Mouse (Mus musculus) erythroblast, adult 5-6 weeks (primary cell): ENCODE measurements around the gene Plaur. TPM values are rescaled to one million over a fixed set of nuclear protein-coding genes. Genes with fewer than 3 reads are reported as not detected.
A peak's percentile ranks its signal among the peaks of the same experiment; 100 is the strongest.
"Not testable (repeated sequence)": the region's sequence is repeated elsewhere in the genome, so short reads cannot be mapped to it uniquely, and the experiment has no call there.

Experiments
- ATAC-seq: replicated peaks from 2 replicates; pipeline ENCODE4 v1.8.0; 2016; ENCODE audit warnings: moderate number of reproducible peaks, mild to moderate bottlenecking, moderate TSS enrichment, inconsistent platforms; ENCODE audit not compliant: poor library complexity, low FRiP score, severe bottlenecking
- total RNA-seq, 2 experiments: library from RNA; stranded (forward) in 1 of 2; stranded (reverse) in 1 of 2; fragments of 150-400 nt in 1 of 2; fragments of 200-764, 138-1000 nt in 1 of 2; gene quantifications; 2 replicates each; pipeline versions ENCODE4 v1.2.3 to v1.2.4; 2015 to 2017; ENCODE audit warnings: low replicate concordance in 2 of 2

Gene Plaur
- total RNA-seq, 2 experiments from 2014 or later: 28.4 to 34.9 TPM

DNA sequence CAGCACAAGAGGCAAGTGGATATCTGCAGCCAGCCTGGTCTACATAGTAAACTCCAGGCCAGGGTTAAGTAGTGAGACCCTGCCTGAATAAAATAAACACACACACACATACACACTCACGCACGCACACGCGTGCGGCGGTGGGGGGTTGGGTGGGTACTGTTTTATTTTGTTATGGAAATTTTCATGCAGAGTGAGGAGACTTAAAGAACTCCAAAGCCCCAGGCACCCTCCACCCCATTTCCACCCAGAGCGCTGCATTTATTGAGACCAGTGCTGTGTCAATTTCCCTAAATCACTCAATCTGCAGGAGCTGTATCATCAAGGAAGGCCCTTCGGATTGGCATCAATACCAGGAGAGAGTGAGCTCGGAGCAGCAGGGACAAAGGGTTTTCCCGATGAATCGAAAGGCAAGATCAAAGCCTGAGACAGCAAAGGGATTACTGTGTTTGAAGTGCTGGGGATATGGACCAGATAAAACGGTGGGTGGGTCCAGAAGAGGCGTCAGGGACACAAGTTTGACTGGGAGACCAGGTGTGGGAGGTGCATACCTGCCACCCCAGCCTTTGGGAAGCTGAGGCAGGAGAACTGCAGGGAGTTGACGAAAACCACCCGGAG is 43.3 kb downstream of the Plaur start:
- ATAC-seq: no peak

DNA sequence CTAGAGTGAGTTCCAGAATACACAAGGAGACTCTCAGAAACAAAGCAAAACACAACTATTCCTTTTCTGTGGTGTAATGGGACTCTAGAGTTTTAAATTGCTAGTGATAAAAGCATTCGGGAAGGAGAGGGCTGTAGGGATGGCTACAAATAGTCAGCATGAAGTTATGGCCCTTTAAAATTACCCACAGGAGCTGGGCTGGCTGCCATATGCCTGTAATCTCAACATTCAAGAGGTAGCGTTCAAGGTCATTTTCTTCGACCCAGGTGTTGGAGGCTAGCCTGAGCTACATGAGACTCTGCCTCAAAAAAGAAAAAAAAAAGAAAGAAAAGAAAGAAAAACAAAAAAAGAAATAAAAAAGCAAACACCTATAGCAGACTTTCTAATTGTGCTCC is 43.8 kb downstream of the Plaur start:
- ATAC-seq: no peak

DNA sequence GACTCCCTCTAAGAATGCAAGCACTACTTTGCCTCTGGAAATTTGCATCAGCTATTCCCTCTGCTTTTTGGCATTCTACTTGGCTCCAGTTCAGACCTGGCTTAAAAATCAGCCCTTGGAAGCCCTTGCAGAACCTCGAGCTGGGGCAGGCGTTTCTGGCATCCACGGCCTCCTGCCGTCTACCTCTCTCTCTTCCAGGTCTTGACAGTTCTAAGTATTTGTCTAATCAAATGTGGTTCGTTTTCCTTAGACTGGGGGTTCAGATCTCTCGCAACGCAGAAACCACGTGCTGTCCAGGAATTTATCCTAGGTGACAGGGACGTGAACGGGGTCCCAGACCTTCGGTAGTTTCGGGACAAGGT is 44.2 kb downstream of the Plaur start:
- ATAC-seq: no peak

DNA sequence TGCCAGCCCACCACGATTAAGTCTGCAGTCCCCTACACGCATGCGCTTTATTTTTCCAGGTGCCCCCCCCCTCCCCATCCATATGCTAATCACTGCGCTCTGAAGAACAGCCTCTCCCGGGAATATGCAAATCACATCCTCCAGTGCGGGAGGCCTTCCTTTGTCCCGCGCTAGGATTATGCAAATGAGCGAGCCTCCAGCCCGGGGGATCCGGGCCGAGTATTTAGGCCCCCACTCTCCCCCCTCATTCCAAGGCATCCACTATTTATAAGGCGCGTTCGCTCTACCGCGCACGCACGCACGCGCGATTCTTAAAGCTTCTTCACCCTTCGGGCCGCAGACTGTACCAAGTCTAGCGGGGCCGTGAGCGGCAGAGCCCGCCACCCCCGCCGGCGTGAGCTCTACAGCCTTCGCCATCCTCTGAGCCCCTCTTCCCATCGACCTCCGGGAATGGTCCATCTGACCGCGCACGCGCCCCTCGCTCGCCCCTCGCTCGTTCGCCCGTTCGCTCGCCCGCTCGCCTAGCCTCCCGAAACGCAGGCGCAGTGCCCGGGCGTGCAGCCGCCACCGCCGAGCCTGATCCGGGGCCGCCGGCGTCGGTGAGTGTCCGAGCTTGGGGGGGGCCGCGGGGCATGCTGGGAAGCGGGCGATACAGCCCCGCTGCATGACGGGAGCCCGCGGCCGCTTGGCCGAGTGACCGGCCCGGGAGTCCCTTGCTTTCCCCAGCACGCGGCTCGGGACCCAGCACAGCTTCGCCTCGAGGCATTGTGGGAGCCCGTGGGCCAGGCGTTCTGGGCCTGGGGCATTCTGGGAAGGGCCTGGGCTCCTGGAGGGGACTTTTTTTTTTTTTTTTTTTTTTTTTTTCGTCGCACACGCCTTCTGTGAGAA is 44.8 kb downstream of the Plaur start, which contains the start of gene Zfp428:
Gene Zfp428 (plus strand): TSS at position 169 of the 888 bp plus-strand sequence.
- peak; percentile 61; the same call in 1 of the 2 replicates for ATAC-seq

DNA sequence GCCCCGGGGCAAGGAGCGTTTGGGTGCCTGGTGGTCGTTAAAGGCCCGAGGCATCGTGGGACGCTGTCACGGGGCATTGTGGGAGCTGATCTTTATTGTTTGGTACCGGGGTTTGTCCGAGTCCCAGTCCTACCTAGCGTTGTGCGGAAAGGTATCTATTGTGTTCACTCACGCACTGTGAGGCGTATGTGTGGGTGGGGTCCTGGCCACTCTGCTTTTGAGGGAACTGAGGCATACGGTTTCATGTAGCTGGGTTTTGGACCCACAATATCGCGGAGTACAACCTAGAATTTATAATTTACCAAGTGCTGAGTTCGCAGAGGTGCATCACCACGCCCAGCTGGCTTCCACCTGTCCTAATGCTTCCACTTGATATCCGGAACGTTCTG is 45.4 kb downstream of the Plaur start:
- 0 out of 2 replicates have a peak, but pooled peaks have one; percentile 18 for ATAC-seq

DNA sequence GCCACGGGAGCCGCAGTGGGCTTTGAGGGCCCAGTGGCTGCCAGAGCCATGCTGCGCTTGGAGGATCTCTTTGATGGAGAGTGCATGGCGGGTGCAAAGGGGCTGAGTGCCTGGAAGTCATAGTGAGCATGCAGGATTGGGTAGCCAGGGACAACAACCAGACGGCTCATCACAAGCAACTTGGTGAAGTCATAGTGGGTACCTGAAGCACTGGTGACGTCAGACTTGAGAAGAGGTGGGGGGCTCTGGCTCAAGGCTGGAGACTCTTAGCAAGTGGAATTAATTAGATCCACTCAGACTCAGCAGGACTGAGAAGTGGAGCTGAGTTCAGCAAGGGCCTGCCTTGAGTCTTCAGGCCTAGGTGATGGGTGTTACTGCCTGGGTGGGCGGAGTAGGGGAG is 50.1 kb downstream of the Plaur start, which contains the start of gene AC161166.1:
Gene AC161166.1 (minus strand): TSS at position 101 of the 400 bp plus-strand sequence.
- no peak for ATAC-seq

DNA sequence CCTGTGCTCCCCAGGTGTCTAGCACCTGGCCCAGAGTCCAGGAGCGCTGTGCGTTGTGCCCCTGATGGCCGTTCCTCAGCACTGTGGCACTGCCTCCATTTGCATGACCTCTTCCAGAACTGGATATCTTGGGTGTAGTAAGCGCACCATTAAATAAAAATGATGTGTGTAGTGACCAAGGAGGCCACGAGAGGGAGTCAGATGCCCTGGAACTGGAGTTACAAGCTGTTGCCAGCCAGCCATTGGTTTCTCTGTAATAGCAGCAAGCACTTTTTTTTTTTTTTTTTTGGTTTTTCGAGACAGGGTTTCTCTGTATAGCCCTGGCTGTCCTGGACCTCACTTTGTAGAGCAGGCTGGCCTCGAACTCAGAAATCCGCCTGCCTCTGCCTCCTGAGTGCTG is 54.0 kb downstream of the Plaur start:
- ATAC-seq: not testable (repeated sequence)

DNA sequence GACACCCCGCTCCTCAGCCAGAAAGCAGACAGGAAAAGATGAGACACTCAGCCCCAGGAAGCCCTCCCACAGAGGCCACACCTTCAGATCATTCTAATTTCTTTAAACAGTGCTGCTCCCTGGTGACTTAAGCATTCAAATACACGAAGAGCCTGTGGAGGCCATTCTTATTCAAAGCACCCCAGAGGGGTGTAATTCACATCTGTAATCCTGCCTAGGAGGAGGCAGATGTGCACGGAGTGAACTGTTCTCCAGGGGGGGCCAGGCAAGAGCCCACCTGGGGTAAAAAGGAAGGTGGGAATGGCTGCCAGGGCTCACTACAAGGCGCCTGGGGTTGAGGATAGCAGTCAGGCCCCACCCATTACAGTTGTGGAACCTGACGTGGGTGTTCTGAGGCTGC is 54.8 kb downstream of the Plaur start:
- ATAC-seq: no peak

DNA sequence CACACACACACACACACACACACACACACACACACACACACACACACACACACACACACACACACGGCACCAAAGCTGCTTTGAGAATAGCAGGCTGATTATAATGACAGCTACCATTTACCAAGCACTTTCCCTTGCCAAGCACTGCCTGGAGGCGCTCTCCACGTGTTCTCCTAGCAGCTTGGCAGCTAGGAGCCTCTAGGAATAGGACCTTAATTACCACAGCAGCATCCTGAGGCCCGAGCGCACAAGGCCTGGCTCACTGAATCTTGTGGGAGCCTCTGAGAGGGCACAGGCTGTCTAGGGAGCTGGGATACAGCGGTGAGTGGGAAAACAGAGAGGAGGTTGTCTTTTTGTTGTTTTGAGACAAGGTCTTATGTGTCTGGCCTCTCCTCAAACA is 55.4 kb downstream of the Plaur start:
- ATAC-seq: no peak

DNA sequence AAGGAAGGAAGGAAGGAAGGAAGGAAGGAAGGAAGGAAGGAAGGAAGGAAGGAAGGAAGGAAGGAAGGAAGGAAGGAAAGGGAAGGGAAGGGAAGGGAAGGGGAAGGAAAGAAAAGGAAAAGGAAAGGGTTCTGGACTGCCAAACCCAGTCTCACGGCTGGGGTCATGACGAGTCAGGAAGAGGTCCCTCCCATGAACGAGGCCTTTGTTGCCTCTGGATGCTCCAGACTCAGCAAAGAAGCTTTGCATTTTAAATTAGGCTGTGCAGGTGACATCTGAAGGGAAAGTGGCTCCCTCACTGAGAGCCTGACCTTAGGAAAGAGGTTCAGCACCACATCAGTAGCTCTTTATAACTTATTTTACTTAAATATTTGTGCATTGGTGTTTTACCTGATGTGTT is 56.8 kb downstream of the Plaur start:
- no peak for ATAC-seq

DNA sequence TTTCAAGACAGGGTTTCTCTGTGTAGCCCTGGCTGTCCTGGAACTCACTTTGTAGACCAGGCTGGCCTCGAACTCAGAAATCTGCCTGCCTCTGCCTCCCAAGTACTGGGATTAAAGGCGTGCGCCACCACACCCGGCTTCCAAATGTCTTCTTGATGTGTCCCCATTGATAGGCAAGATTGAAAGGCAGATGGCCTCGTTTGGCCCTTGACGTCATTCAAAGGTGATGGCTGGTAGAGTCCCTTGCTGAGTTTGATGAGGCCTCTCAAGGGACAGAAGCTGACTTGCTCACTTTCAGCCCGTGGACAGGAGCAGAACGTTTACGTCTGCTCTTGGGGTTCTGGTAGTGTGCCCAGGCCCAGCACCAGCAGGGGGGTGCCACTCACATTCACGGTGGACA is 57.8 kb downstream of the Plaur start:
- not testable (repeated sequence) for ATAC-seq

DNA sequence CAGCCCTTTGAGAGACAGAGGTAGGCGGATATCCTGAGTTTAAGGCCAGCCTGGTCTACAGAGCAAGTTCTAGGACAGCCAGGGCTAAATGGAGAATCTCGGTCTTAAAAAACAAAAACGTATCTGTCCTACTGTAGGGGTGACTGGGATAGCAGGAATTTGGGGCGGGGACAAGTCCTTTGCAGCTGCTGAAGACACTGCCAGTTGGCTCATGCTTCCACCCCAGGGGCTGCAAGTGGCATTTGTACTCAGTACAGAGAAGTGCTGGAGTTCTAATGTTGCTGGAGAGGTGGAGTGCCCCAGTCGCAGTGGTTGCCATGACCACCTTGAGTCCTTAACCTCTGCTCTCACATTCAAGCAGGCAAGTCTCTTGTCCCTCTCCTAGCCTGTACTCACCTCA is 60.5 kb downstream of the Plaur start:
- ATAC-seq: no peak

DNA sequence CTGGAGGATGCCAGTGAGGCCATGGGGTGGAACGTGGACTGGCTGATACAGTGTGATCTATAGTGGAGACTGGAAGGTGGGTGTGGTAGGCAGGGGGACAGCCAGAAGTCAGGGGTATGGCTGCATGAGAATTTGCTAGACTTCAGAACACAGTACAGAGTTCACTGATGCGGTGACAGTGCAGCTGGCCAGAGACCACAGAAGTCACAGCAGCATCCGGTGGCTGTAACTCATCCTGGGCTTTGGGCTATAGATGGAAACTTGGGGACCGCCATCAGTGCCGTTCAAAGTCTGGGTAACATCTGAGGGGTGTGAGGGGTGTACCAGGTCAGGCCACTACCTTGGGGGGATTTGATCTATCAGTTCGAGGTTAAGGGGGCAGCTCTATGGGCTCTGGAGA is 61.4 kb downstream of the Plaur start:
- no peak for ATAC-seq

DNA sequence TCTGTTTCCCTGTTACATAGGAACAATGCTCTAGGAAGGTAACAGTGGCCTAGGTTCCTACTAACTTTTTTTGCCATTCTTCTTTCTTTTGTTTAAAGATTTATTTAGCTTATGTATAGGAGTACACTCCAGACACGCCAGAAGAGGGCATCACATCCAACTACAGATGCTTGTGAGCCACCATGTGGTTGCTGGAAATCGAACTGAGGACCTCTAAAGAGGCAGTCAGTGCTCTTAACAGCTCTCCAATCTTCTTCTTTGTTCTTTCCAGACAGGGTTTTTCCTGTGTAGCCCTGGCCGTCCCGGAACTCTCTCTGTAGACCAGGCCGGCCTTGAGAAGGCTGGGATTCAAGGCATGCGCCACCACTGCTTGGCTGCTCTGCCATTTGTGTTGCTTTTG is 62.7 kb downstream of the Plaur start:
- ATAC-seq: no peak

Other genes with a start within 250 kb of the Plaur start
- gene Zfp109, start 224.9 kb upstream of the Plaur start, total RNA-seq (2015; ENCODE audit: low replicate concordance): not detected in 2 replicates
- gene Zfp109, start 224.9 kb upstream of the Plaur start, total RNA-seq (2017; ENCODE audit: low replicate concordance): 2.1 TPM in 1 of 2 replicates, not detected in the other
- 2.9 TPM in 1 of 2 replicates, not detected in the other for gene Zfp108, start 207.7 kb upstream of the Plaur start, total RNA-seq (2015; ENCODE audit: low replicate concordance)
- not detected in 2 replicates for gene Zfp108, start 207.7 kb upstream of the Plaur start, total RNA-seq (2017; ENCODE audit: low replicate concordance)
- not detected in 2 replicates for gene Zfp93, start 192.1 kb upstream of the Plaur start, total RNA-seq (2015; ENCODE audit: low replicate concordance)
- gene Zfp93, start 192.1 kb upstream of the Plaur start, total RNA-seq (2017; ENCODE audit: low replicate concordance): 0.70 TPM in 1 of 2 replicates, not detected in the other
- gene Zfp61, start 161.3 kb upstream of the Plaur start, total RNA-seq (2015; ENCODE audit: low replicate concordance): 1.2 and 2.1 TPM in 2 replicates
- gene Zfp61, start 161.3 kb upstream of the Plaur start, total RNA-seq (2017; ENCODE audit: low replicate concordance): 0.77 and 4.0 TPM in 2 replicates
- gene Zfp94, start 145.8 kb upstream of the Plaur start, total RNA-seq (2015; ENCODE audit: low replicate concordance): 1.0 TPM in 1 of 2 replicates, not detected in the other
- gene Zfp94, start 145.8 kb upstream of the Plaur start, total RNA-seq (2017; ENCODE audit: low replicate concordance): 0.34 and 1.3 TPM in 2 replicates
- gene Tescl, start 128.5 kb upstream of the Plaur start, total RNA-seq (2015; ENCODE audit: low replicate concordance): not detected in 2 replicates
- not detected in 2 replicates for gene Tescl, start 128.5 kb upstream of the Plaur start, total RNA-seq (2017; ENCODE audit: low replicate concordance)
- gene Lypd5, start 113.3 kb upstream of the Plaur start, total RNA-seq (2015; ENCODE audit: low replicate concordance): not detected in 2 replicates
- gene Lypd5, start 113.3 kb upstream of the Plaur start, total RNA-seq (2017; ENCODE audit: low replicate concordance): not detected in 2 replicates
- 102 and 125 TPM in 2 replicates for gene Kcnn4, start 92.2 kb upstream of the Plaur start, total RNA-seq (2015; ENCODE audit: low replicate concordance)
- 244 and 272 TPM in 2 replicates for gene Kcnn4, start 92.2 kb upstream of the Plaur start, total RNA-seq (2017; ENCODE audit: low replicate concordance)
- 9.6 and 11.1 TPM in 2 replicates for gene Smg9, start 62.9 kb upstream of the Plaur start, total RNA-seq (2015; ENCODE audit: low replicate concordance)
- gene Smg9, start 62.9 kb upstream of the Plaur start, total RNA-seq (2017; ENCODE audit: low replicate concordance): 13.3 and 16.0 TPM in 2 replicates
- gene Irgc1, start 10.2 kb upstream of the Plaur start, total RNA-seq (2015; ENCODE audit: low replicate concordance): not detected in 2 replicates
- not detected in 2 replicates for gene Irgc1, start 10.2 kb upstream of the Plaur start, total RNA-seq (2017; ENCODE audit: low replicate concordance)
- gene Cadm4, start 19.5 kb downstream of the Plaur start, total RNA-seq (2015; ENCODE audit: low replicate concordance): not detected in 2 replicates
- gene Cadm4, start 19.5 kb downstream of the Plaur start, total RNA-seq (2017; ENCODE audit: low replicate concordance): 0.77 TPM in 1 of 2 replicates, not detected in the other
- not detected in 2 replicates for gene Zfp428, start 44.5 kb downstream of the Plaur start, total RNA-seq (2015; ENCODE audit: low replicate concordance)
- gene Zfp428, start 44.5 kb downstream of the Plaur start, total RNA-seq (2017; ENCODE audit: low replicate concordance): not detected in 2 replicates
- not detected in 2 replicates for gene AC161166.1, start 50.0 kb downstream of the Plaur start, total RNA-seq (2015; ENCODE audit: low replicate concordance)
- not detected in 2 replicates for gene AC161166.1, start 50.0 kb downstream of the Plaur start, total RNA-seq (2017; ENCODE audit: low replicate concordance)
- gene Irgq, start 68.2 kb downstream of the Plaur start, total RNA-seq (2015; ENCODE audit: low replicate concordance): 0.42 TPM in 1 of 2 replicates, not detected in the other
- gene Irgq, start 68.2 kb downstream of the Plaur start, total RNA-seq (2017; ENCODE audit: low replicate concordance): 1.4 and 1.6 TPM in 2 replicates
- not detected in 2 replicates for gene Pinlyp, start 83.6 kb downstream of the Plaur start, total RNA-seq (2015; ENCODE audit: low replicate concordance)
- gene Pinlyp, start 83.6 kb downstream of the Plaur start, total RNA-seq (2017; ENCODE audit: low replicate concordance): not detected in 2 replicates
- 7.5 and 9.4 TPM in 2 replicates for gene Xrcc1, start 83.8 kb downstream of the Plaur start, total RNA-seq (2015; ENCODE audit: low replicate concordance)
- 15.9 and 18.0 TPM in 2 replicates for gene Xrcc1, start 83.8 kb downstream of the Plaur start, total RNA-seq (2017; ENCODE audit: low replicate concordance)
- gene Ethe1, start 125.1 kb downstream of the Plaur start, total RNA-seq (2015; ENCODE audit: low replicate concordance): 22.3 and 28.0 TPM in 2 replicates
- 9.5 and 10.7 TPM in 2 replicates for gene Ethe1, start 125.1 kb downstream of the Plaur start, total RNA-seq (2017; ENCODE audit: low replicate concordance)
- gene Zfp575, start 125.2 kb downstream of the Plaur start, total RNA-seq (2015; ENCODE audit: low replicate concordance): not detected in 2 replicates
- gene Zfp575, start 125.2 kb downstream of the Plaur start, total RNA-seq (2017; ENCODE audit: low replicate concordance): not detected in 2 replicates
- gene Phldb3, start 148.3 kb downstream of the Plaur start, total RNA-seq (2015; ENCODE audit: low replicate concordance): 0.84 TPM in 1 of 2 replicates, not detected in the other
- 0.85 and 3.2 TPM in 2 replicates for gene Phldb3, start 148.3 kb downstream of the Plaur start, total RNA-seq (2017; ENCODE audit: low replicate concordance)
- gene Lypd3, start 174.1 kb downstream of the Plaur start, total RNA-seq (2015; ENCODE audit: low replicate concordance): not detected in 2 replicates
- not detected in 2 replicates for gene Lypd3, start 174.1 kb downstream of the Plaur start, total RNA-seq (2017; ENCODE audit: low replicate concordance)
- not detected in 2 replicates for gene Tex101, start 214.2 kb downstream of the Plaur start, total RNA-seq (2015; ENCODE audit: low replicate concordance)
- gene Tex101, start 214.2 kb downstream of the Plaur start, total RNA-seq (2017; ENCODE audit: low replicate concordance): not detected in 2 replicates
- gene BC049730, start 246.8 kb downstream of the Plaur start, total RNA-seq (2015; ENCODE audit: low replicate concordance): not detected in 2 replicates
- gene BC049730, start 246.8 kb downstream of the Plaur start, total RNA-seq (2017; ENCODE audit: low replicate concordance): not detected in 2 replicates